Mouse (Mus musculus): Measurements from ENCODE around the gene 2010111I01Rik. TPM values are rescaled to one million over a fixed set of nuclear protein-coding genes. Genes with fewer than 3 reads are reported as not detected.

The 2010111I01Rik gene
- total and polyA plus RNA-seq, 3 experiments: 13.3 to 19.8 (median 14.4) TPM

- no peak overlapping the region for H3K27ac ChIP-seq (ENCODE audit: insufficient read depth, low read depth)
- H3K9me3 ChIP-seq (replicated peaks; ENCODE audit: low read length): no peaks in the 10 kb centered on the region
- H3K9ac ChIP-seq (ENCODE audit: insufficient read depth, low read depth): no peak overlapping the region
- no peak overlapping the region for H3K4me2 ChIP-seq (ENCODE audit: insufficient read depth, low read depth, poor library complexity, severe bottlenecking)
- in situ Hi-C loops (cut with MboI; ENCODE audit: low pct_ligation_motif_present, low pct_unique_long_range_greater_than_20kb, low sequenced_read_pairs) (no loop called here), dilution Hi-C loops (cut with MboI; ENCODE audit: extremely low pct_ligation_motif_present, extremely low pct_unique_long_range_greater_than_20kb, low sequenced_read_pairs) (no loop called here)
- no peak for DNase-seq (ENCODE audit: extremely low read depth)
- TF ChIP-seq ZC3H11A (IDR thresholded peaks at IDR 0.05; ENCODE audit: low read depth, low read length) (no peak), PAX5 (IDR thresholded peaks at IDR 0.05; ENCODE audit: low read length) (no peak), NRF1 (IDR thresholded peaks at IDR 0.05; ENCODE audit: low read depth, low read length) (no peak), SIN3A (IDR thresholded peaks at IDR 0.05; ENCODE audit: low read length) (no peak), TCF12 (IDR thresholded peaks at IDR 0.05; ENCODE audit: low read depth, low read length) (no peak), USF2 (conservative IDR thresholded peaks at IDR 0.05; ENCODE audit: low read depth, low read length) (no peak), SMC3 (IDR thresholded peaks at IDR 0.05; ENCODE audit: low read depth, low read length) (no peak), ZNF384 (IDR thresholded peaks at IDR 0.05; ENCODE audit: low read depth, low read length) (no peak)
- H3K36me3 ChIP-seq (replicated peaks in 1 of 2; ENCODE audit: control insufficient read depth in 1 of 2, insufficient read depth in 1 of 2, low read length in 1 of 2): peaks cover 0 to 6% of the 10 kb centered on the region in 2 experiments
- H3K4me3 ChIP-seq (replicated peaks in 1 of 3; ENCODE audit: low read depth in 2 of 3, low read length in 2 of 3, poor library complexity in 1 of 3): no peak overlapping the region
- no peaks in the 10 kb centered on the region for H3K4me1 ChIP-seq (ENCODE audit: control insufficient read depth in 1 of 2, insufficient read depth in 2 of 2)
- no peaks in the 10 kb centered on the region for H3K79me2 ChIP-seq (replicated peaks; ENCODE audit: control insufficient read depth, extremely low read depth, insufficient read depth, poor library complexity, severe bottlenecking)
- no peaks in the 10 kb centered on the region for H3K27me3 ChIP-seq (replicated peaks)
These were observed 107.7 kb downstream of the 2010111I01Rik start for GRCm38 (mm10) chr13:63072376-63072775.

DNA sequence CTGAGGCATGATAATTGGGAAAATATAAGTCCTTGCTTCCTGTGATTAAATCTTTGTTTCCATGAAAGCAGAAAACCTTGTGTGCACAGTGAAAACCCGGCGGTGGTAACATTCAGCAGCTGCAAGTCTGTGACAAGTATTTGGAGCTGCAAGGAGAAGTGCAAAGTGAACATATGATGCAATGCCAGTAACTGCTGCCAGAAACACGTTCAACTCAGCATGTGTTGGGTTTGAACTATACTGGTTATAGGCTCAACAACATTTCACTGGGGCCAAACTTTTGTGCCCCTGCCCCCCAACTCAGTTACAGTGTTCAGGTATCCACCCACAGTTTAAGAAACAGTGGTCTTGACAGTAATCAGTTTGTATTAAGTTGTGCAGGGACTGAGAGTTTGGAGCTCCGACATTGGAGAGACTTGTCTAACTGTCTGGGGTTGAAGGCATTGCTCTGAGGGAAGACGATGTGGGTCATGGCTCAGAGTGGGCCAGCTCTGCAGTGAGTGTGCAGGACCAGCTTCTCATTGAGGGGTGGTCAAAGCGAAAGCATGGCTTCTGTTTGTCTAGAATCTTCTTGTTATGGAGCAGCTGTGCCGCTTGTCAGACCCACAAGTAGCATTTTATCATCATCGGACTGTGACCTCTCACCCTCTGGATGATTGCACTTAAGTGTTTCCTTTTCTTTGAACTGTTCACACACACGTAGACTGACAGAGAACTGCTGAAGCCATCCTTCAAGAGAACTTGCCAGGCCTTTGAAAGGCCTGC is 109.4 kb downstream of the 2010111I01Rik start:
- Histone ChIP-seq H3K4me2 (ENCODE audit: insufficient read depth, low read depth, poor library complexity, severe bottlenecking) (no peak overlapping the region), H3K27ac (ENCODE audit: insufficient read depth, low read depth) (no peak overlapping the region), H3K36me3 (replicated peaks in 1 of 2; ENCODE audit: control insufficient read depth in 1 of 2, insufficient read depth in 1 of 2, low read length in 1 of 2) (peaks cover 0 to 1% of the 10 kb centered on the region in 2 experiments), H3K27me3 (replicated peaks) (no peaks in the 10 kb centered on the region), H3K9me3 (replicated peaks; ENCODE audit: low read length) (no peaks in the 10 kb centered on the region), H3K4me3 (replicated peaks in 1 of 3; ENCODE audit: low read depth in 2 of 3, low read length in 2 of 3, poor library complexity in 1 of 3) (no peak overlapping the region), H3K4me1 (ENCODE audit: control insufficient read depth in 1 of 2, insufficient read depth in 2 of 2) (peaks cover 0 to 4% of the 10 kb centered on the region in 2 experiments; a peak in 2 of 4 replicates), H3K79me2 (replicated peaks; ENCODE audit: control insufficient read depth, extremely low read depth, insufficient read depth, poor library complexity, severe bottlenecking) (no peaks in the 10 kb centered on the region), H3K9ac (ENCODE audit: insufficient read depth, low read depth) (no peak overlapping the region)
- no peak for TF ChIP-seq HCFC1 (IDR thresholded peaks at IDR 0.05; ENCODE audit: low read depth, low read length)
- TF ChIP-seq ELF1 (IDR thresholded peaks at IDR 0.05; ENCODE audit: low read depth, low read length): no peak
- no peak for TF ChIP-seq TCF12 (IDR thresholded peaks at IDR 0.05; ENCODE audit: low read depth, low read length)
- no peak for TF ChIP-seq CHD1 (IDR thresholded peaks at IDR 0.05; ENCODE audit: low read depth, low read length)
- TF ChIP-seq ETS1 (conservative IDR thresholded peaks at IDR 0.05; ENCODE audit: low read depth, low read length): no peak
- no peak for TF ChIP-seq USF1 (IDR thresholded peaks at IDR 0.05; ENCODE audit: low read depth, low read length)
- TF ChIP-seq NRF1 (IDR thresholded peaks at IDR 0.05; ENCODE audit: low read depth, low read length): no peak
- TF ChIP-seq USF2 (conservative IDR thresholded peaks at IDR 0.05; ENCODE audit: low read depth, low read length): no peak
- TF ChIP-seq ZC3H11A (IDR thresholded peaks at IDR 0.05; ENCODE audit: low read depth, low read length): no peak
- TF ChIP-seq POLR2AphosphoS2 (IDR thresholded peaks at IDR 0.05; ENCODE audit: low read depth, low read length): no peak
- TF ChIP-seq CTCF (conservative IDR thresholded peaks at IDR 0.05 in 1 of 2, IDR thresholded peaks at IDR 0.05 in 1 of 2; ENCODE audit: low read depth in 2 of 2, low read length in 2 of 2): no peak
- no peak for TF ChIP-seq GABPA (IDR thresholded peaks at IDR 0.05; ENCODE audit: insufficient replicate concordance, low read depth, low read length)
- no peak for TF ChIP-seq BHLHE40 (IDR thresholded peaks at IDR 0.05; ENCODE audit: low read depth, low read length)
- no peak for TF ChIP-seq MAZ (IDR thresholded peaks at IDR 0.05; ENCODE audit: low read depth, low read length)
- TF ChIP-seq ZMIZ1 (IDR thresholded peaks at IDR 0.05; ENCODE audit: low read depth, low read length): no peak
- no peak for TF ChIP-seq SMC3 (IDR thresholded peaks at IDR 0.05; ENCODE audit: low read depth, low read length)
- in situ Hi-C loops (cut with MboI; ENCODE audit: low pct_ligation_motif_present, low pct_unique_long_range_greater_than_20kb, low sequenced_read_pairs) (no loop called here), dilution Hi-C loops (cut with MboI; ENCODE audit: extremely low pct_ligation_motif_present, extremely low pct_unique_long_range_greater_than_20kb, low sequenced_read_pairs) (no loop called here)
- DNase-seq (ENCODE audit: extremely low read depth): no peak

Measured in CH12.LX (cell line).